Mouse (Mus musculus): ENCODE measurements around the gene Zfp1.

Gene Zfp1

DNA sequence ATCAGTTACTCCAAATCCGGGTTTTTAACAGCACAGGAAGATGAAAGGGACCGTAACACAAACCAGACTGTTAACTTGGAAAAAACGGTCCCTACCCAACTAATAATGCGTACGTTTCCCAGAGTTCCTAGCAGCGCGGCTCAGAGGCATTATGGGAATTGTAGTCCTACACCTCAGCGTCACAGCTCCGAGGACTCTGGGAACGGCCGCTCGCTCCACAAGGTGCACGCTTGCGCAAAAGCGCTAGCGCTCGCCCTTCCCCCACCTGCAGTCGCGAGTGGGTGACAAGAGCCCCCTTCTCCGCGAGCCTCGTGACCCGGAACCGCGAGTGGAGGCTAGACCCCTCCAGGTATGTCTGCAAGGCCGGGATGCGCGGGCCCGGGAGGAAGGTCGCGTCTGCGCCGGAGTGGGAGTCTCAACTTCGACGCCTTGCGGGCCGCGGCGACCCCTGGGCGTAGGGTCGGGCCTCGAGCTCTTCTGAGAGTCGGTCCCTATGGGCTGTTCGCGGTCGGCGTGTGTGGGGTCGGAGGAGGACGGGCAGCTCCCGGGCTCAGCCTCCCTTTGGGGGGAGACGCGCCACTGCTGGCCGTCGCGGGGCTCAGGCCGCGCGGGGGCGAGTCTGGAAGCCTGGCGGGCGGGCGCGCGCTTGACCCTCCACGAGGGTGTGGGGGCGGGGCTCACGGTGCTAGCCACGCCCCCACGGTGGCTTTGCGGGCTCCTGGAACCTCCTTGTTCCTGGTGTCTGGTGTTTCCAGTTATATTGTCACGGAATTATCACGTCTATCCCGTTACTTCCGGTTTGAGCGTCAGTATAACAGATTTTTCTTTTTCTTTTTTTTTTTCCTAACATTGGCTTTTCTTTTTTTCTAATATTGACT lies at the start of gene Zfp1:
TSS of gene Zfp1 (plus strand) at position 138 of the 878 bp plus-strand sequence.
- peak; percentile 84 to 91 for DNase-seq (ENCODE audit: low spot score in 2 of 2)

GRCm38 (mm10) chr8:111594044-111594840 lies 49.0 kb upstream of the Zfp1 start:
- no peak for DNase-seq (ENCODE audit: low spot score in 2 of 2)

DNA sequence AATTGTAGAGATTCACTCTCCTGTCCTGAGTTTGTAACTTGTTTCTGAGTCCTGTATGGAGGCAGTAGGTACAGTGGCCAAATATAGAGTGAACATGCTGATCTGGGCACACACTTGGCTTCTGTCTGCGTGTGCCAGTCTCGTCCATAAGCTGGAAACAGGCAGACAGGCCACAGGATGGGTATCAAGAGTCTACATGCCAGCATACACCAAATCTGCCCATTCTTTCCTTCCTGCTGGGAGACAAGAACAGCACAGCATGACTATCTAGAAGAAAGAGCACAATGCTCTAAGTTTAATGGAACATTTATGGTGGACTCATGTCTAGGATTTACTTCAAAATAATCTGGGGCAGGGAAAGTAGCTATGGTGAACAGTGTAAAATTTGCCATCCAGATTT lies 48.2 kb upstream of the Zfp1 start:
- DNase-seq (ENCODE audit: low spot score in 2 of 2): no peak

- no peak for DNase-seq (ENCODE audit: low spot score in 2 of 2)
Measured at GRCm38 (mm10) chr8:111595712-111596484, 47.3 kb upstream of the Zfp1 start.

GRCm38 (mm10) chr8:111596485-111596821 lies 46.7 kb upstream of the Zfp1 start:
- DNase-seq (ENCODE audit: low spot score in 2 of 2): no peak

DNA sequence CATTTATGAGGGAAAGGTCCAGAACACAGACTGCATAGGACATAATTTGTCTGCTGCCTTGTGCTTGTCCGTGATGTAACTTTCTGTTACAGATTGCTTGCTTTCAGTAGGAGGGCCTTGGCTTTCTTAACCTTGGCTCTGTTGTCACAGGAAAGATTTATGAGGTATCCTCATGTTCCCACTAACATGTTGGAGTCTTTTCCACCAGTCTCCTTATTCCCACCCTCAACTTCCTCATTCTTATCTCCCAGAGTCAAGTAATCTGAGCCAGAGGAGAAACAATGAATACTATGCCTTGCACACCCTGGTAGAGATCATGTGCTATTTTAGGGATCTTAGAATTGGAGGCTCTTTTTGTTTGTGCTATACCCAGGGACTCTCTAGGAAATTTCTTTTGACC lies 45.9 kb upstream of the Zfp1 start:
- no peak for DNase-seq (ENCODE audit: low spot score in 2 of 2)

DNA sequence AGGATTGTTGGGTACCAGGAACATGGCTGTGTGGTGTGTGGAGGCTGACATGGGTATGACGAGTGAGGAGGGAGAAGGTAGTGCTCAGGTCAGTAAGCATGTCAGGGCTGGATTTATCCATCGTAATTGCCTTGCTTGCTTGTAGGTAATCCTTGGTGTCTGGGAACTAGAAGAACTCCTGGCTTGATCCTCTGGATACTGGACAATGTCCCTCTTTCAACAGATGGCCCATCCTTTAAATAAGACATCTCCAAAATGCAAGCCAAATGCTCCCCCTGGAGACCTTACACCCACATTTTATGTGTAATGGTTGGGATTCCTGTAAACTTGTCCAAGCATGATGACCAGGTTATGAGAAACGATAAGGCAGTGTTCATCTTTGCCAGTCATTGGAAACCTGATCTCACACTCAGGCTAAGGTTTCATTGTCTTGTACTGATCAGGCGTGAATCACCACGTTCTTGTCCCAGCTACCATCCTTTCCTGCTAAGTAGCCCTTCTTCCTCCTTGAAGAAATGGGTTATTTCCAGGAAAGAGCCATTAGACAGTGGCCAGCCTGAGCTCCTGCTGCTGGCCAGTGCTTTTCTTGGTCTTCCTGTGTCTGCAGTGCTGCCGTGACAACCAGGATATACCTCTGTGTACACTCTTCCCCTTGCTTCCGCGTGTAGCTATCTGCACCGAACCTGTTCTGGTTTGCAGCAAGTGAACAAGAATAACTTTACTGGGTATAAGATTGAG lies 43.3 kb upstream of the Zfp1 start:
- DNase-seq (ENCODE audit: low spot score in 2 of 2): no peak

DNA sequence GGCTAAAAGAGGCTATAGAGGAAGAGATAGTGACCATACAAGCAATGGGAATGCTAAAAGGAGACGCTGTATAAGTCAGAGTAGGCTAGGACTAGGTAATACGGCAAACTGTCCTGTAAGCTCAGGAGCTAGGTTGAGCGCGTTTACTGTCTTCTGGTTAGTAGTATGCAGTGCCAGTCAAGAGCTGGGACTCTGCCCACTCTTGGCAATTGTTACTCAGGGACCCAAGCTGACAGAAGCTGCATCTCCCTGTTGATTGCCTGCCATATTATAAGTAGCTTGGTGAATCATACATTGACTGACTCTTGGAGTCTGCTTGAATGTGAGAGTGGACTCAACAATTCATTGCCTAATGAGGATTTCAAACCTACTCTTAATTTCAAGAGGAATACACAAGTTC lies 41.2 kb upstream of the Zfp1 start:
- no peak for DNase-seq (ENCODE audit: low spot score in 2 of 2)

- no peak for DNase-seq (ENCODE audit: low spot score in 2 of 2)
Measured at GRCm38 (mm10) chr8:111604986-111605385, 38.2 kb upstream of the Zfp1 start.

GRCm38 (mm10) chr8:111606961-111607360 lies 36.2 kb upstream of the Zfp1 start:
- DNase-seq (ENCODE audit: low spot score in 2 of 2): no peak

DNA sequence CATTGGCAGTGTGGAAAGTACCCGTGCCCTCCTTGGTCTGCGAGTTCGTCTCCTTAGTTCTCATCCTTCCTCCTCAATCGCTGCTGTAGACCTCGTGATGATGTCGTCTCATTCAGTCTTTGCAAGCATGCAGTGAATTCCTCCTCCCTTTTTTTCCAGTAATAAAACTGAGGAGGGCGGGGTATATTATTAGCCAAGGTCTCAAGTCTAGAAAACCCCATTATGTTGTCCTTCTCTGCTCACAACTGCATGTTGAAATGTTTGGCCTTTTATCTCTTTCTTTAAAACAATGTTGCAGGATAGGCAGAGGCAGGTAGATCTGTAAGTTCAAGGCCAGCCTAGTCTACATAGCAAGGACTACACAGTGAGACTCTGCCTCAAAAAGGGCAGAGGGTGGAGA lies 35.8 kb upstream of the Zfp1 start:
- no peak for DNase-seq (ENCODE audit: low spot score in 2 of 2)

DNA sequence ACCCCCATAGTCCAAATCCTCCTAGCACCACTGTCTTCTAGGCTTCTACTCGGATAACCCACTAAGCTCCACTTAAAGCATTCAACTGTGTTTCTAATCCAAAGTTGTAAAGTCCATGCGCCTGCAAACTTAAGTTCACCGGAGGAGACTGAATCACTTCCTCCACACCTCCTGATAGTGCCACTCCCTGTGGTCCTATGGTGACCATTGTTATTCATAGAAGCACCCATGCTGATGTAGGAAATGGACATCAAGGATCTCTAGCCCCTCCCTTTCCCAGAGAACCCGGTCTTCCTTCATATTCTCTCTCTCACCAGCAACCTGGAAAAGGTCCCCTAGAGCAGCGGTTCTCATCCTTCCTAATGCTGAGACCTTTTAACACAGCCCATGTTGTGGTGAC lies 30.0 kb upstream of the Zfp1 start:
- no peak for DNase-seq (ENCODE audit: low spot score in 2 of 2)

DNA sequence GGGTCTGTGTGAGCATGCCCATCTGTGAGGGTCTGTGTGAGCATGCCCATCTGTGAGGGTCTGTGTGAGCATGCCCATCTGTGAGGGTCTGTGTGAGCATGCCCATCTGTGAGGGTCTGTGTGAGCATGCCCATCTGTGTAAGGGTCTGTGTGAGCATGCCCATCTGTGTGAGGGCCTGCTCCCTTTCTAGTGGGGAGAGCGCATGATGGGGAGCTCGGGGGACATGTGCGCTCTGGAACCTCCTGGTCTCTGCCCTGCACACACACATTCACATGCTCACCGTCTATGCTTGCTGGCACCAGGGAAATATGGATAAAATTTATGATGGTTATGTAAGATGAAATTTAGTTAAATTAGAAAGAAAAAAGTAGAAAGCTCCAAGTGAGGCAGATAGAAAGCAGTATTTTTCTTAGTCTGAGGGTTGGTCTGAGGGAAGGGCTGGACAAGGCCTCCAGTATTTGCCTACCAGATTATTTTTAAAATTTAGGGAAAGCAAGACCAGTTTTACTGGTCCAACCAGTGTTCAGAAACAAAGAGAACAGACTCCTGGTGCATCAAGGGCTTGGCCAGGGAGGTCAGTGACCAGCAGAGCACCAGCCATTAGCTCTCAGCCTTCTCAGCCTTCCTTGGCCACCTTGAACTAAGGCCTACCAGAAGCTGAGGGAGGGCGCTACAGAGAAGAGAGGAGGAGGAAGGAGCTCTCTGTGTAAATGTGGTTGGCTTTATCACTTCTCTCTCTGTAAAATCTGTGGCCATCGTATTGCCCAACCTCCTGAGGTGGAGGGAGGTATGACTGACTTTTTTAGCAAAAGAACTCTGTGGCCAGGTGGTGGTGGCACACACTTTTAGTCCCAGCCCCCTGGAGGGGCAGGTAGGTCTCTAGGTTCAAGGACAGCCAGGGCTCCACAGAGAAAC lies 28.2 kb upstream of the Zfp1 start:
- DNase-seq (ENCODE audit: low spot score in 2 of 2): no peak

GRCm38 (mm10) chr8:111617812-111618211 lies 25.4 kb upstream of the Zfp1 start:
- DNase-seq (ENCODE audit: low spot score in 2 of 2): no peak

GRCm38 (mm10) chr8:111618273-111618672 lies 24.9 kb upstream of the Zfp1 start:
- DNase-seq (ENCODE audit: low spot score in 2 of 2): no peak

DNA sequence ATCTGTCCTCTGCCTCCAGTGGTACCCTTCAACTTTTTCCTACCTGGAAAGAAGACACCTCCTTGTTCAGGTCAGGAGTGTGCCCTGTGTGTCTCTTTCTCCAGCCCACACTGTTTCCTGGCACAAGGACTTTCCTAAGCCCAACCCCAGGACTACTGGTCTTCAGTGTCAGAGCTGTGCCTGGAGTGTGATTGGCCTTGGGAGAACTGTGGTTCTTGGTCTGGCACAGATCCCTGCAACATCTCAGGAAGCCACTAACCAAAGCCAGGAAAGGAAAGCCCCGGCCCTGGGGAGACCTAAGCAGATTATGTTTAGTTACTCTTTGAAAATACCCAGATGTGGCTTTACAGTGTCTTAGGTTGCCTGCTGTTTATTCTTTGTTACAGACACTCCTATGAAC lies 23.3 kb upstream of the Zfp1 start:
- DNase-seq (ENCODE audit: low spot score in 2 of 2): no peak

DNA sequence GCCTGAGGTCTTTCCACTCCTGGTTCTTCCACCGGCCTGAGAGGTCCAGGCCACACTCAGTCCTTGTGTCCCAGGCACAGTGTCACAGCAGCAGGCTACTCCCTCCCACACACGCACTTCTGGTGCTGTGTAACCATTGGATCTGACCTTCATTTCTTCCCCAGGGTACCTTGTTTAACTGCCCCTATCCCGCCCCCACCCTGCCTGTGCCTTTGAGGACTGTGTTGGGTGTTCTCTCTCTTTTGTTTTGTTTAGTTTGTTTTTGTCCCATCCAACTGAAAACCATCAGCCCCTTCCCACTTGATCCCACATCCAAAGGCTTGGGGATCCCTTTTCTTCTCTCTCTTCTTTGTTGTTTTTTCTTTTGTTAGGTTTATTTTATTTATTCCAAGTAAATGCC lies 21.1 kb upstream of the Zfp1 start:
- no peak for DNase-seq (ENCODE audit: low spot score in 2 of 2)

- no peak for DNase-seq (ENCODE audit: low spot score in 2 of 2)
Measured at GRCm38 (mm10) chr8:111622553-111622952, 20.6 kb upstream of the Zfp1 start.

DNA sequence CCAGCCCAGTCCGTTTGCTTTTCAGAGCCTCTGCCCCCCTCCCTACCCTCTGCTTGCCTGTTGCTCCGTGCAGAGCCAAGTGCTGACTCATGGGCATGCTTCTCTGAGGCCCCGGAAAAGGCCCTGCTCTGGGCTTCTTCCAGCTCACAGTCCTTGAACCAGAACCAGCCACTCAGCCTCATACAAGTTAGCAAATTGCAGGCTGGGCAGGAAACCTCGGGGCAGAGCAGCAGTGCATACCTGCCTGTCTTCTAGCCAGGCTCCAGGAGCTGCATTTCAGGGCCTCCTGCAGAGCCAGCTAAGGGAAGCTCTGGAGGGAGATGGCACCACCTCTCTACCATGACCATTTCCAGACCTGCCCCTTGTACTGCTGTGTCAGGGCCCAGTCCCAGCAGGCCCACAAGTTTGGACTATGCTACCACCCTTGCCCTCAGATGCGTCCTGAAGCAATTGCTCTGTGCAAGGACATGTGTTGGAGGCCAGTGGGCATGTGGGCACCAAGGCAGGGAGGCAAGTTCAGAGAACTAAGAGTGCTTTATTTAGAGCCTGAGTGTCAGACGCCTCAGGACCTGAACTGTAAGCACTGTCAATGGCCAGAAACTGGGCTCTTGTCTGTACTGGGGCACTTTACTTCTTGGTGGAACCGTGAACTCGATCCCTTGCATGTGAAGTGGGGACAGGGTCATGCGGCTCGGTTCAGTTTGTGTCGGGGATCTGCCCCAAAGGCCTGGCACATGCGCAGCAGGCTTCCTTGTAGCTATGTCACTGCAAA lies 18.9 kb upstream of the Zfp1 start:
- no peak for DNase-seq (ENCODE audit: low spot score in 2 of 2)

GRCm38 (mm10) chr8:111624853-111625221 lies 18.4 kb upstream of the Zfp1 start:
- no peak for DNase-seq (ENCODE audit: low spot score in 2 of 2)

All from frontal cortex, postnatal 25 days (tissue).